Mouse (Mus musculus): ENCODE data around the gene Tdrd9.
"Not testable (repeated sequence)": the region's sequence is repeated elsewhere in the genome, so short reads cannot be mapped to it uniquely, and the experiment has no call there.

The Tdrd9 gene

GRCm38 (mm10) chr12:111971231-111971686, at the start of gene Tdrd9:
Gene Tdrd9, plus strand, starts transcription at chr12:111971559.
- in situ Hi-C loops (cut with MboI; ENCODE audit: low pct_unique_long_range_greater_than_20kb in 1 of 2, low sequenced_read_pairs in 2 of 2, unreplicated experiment in 1 of 2): loop anchor here in 1 of 2 experiments (10.0 kb wide), 1 partner anchor 114 kb away; no protein-coding TSS in a partner anchor

GRCm38 (mm10) chr12:111923117-111923516, 48.2 kb upstream of the Tdrd9 start:
- in situ Hi-C loops (cut with MboI; ENCODE audit: low pct_unique_long_range_greater_than_20kb in 1 of 2, low sequenced_read_pairs in 2 of 2, unreplicated experiment in 1 of 2): no loop called here

- in situ Hi-C loops (cut with MboI; ENCODE audit: low pct_unique_long_range_greater_than_20kb in 1 of 2, low sequenced_read_pairs in 2 of 2, unreplicated experiment in 1 of 2): no loop called here
These were observed 44.0 kb upstream of the Tdrd9 start for GRCm38 (mm10) chr12:111927338-111927737.

DNA sequence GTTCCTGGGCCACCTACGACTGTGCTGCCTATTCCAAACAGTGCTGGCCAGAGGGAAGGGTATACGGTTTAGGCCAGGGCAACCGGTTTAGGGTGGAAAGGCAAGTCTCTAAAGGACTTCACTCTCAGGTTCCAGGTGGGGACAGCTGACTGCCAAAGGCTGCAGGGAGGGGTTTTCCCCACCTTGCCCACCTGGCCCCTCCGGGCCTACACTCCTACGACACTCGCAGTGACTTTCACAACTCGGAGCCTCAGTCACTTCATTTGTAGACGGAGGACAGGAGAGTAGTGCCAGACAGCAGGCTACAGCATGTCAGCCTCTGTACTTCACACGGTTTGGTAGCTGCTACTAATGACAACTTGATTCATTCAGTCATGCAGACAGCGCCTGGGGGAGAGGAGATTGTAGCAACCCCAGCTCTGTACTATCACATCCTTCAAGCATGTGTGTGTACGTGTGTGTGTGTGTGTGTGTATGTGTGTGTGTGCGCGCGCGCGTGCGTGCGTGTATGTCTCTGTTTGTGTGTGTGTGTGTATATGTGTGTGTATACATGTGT, 42.9 kb upstream of the Tdrd9 start:
- in situ Hi-C loops (cut with MboI; ENCODE audit: low pct_unique_long_range_greater_than_20kb in 1 of 2, low sequenced_read_pairs in 2 of 2, unreplicated experiment in 1 of 2): no loop called here

DNA sequence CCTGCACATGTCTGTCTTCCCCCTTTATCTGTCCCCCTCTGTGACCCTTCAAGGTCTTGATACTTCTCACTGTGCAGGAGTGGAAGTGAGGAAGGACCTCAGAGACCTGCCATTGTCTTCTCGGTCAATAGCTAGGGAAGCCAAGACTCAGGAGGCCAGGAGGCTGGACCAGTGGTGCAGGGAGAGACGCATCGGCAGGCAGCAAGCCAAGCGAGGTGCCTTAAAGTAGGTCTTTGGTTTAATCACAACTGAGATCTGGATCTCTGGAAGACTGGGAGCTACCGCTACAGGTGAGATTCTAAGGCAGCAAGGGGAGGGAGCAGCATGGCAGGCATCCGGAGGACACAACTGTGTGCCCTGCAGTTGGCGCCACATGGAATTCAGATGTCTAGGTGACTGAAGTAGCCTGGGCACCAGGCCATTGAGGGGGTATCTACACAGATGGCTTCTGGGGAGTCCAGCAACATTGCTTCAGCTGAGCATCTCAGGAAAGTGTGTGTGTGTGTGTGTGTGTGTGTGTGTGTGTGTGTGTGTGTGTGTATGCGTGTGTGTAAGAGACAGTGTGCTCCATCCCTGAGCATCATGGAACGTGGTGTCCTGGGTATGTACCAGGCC, 39.8 kb upstream of the Tdrd9 start:
- in situ Hi-C loops (cut with MboI; ENCODE audit: low pct_unique_long_range_greater_than_20kb in 1 of 2, low sequenced_read_pairs in 2 of 2, unreplicated experiment in 1 of 2): no loop called here

DNA sequence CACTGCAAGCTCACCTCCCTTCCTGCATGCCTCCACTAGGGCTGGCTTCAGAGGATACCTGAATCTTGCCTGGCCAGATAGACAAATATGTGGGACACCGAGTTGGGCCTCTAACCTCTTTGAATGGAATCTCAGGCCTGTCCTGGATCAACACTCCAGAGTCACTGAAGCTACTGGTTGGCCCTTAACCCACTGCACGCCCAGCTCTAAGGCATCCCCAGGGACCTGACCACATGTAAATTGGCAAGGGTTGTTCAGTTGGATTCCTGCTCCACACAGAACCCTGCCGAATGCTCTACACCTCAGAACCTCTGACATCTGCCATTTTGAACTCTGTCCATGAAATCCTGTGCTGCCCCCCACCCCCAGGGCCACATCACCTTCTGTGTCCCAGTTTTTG, 38.8 kb upstream of the Tdrd9 start:
- in situ Hi-C loops (cut with MboI; ENCODE audit: low pct_unique_long_range_greater_than_20kb in 1 of 2, low sequenced_read_pairs in 2 of 2, unreplicated experiment in 1 of 2): no loop called here

DNA sequence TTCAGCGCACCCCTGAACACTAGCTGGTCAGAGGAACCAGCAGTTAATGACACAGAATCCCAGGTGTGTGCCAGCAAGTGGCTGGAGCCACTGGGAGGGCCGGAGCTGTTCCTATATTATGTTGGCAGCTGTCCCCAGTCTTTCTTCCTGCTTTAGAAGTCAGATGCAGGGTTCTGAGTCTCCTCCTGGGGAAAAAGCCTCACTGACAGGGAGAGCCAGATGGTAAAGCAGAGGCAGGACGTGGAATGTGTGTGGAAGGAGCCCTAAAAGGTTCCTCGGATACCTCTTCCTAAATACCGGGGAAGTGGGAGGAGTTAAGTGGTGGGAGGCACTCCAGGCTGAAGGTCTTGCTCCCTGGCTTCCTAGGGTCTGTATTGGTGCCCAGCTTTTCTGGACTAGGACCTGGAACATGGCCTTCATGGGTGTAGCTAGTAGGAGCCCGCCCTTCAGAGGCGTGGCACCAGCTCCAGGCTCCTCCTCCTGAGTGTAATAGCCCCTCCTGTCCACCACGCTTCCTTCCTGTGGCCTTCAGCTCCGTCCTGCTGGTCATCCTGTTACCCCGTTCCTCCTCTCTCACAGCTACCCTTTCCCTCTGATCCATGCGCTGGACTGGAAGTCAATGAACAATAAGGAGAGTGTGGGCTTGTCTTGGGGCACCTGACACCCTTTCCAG, 38.2 kb upstream of the Tdrd9 start:
- in situ Hi-C loops (cut with MboI; ENCODE audit: low pct_unique_long_range_greater_than_20kb in 1 of 2, low sequenced_read_pairs in 2 of 2, unreplicated experiment in 1 of 2): no loop called here

DNA sequence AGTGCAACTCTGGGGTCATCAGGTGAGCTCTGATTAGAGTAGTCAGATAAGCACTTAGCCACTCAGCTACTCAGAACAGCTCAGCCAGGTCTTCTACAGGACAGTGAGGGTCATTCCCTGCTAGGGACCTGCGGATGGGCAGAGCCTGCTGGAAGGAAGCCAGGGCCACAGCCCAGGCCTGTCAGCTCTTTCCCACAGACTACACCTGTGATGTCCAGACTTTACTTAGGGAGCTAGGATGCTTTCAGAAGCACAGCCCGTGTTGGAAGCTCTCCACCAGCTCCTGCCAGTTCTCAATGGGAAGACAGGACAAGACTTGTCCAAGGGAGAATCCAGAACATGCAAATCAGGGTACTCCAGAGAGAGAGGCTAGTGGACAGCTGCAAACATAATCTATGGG, 37.4 kb upstream of the Tdrd9 start:
- in situ Hi-C loops (cut with MboI; ENCODE audit: low pct_unique_long_range_greater_than_20kb in 1 of 2, low sequenced_read_pairs in 2 of 2, unreplicated experiment in 1 of 2): no loop called here

DNA sequence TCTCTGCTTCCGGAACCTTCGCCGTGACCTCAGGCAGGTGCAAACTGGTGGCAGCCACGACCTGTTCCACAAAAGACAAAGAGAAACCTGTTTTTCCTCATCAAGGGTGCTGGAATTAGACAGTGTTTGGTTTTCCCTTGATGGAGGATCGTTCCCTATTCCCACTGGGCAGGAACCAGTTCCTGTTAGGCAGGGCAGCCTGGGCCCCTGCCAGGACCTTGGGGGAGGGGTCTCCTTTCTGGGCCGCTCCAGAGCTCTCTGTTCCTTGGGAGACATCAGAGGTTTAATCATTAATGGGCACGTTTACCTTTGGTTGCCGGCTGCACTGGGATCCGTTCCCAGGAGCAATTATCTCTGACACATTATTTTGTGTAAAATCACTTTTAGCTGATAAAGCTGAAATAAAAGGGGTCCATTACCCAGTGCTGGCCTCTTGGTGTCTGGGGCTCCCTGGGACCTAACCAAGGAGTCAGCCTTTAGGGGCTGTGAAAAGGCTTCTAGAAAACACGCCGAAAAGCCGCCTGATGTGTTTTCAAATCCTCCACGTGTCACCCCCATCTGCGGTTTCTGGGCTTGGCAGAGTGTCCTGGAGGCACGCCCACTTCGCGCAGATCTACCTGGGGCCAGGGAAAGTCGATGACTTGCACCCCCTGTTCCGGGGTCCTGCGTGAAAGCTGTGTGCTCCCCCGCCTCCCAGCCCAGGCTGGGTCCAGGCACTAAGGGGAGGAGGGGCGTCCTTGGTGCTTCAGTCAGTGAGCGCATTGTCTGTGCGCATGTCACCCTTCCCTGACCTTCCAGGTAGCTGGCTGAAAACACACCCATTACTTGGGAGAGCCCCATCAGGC, 34.4 kb upstream of the Tdrd9 start:
- in situ Hi-C loops (cut with MboI; ENCODE audit: low pct_unique_long_range_greater_than_20kb in 1 of 2, low sequenced_read_pairs in 2 of 2, unreplicated experiment in 1 of 2): no loop called here

- in situ Hi-C loops (cut with MboI; ENCODE audit: low pct_unique_long_range_greater_than_20kb in 1 of 2, low sequenced_read_pairs in 2 of 2, unreplicated experiment in 1 of 2): no loop called here
These were observed 32.7 kb upstream of the Tdrd9 start for GRCm38 (mm10) chr12:111938623-111939177.

DNA sequence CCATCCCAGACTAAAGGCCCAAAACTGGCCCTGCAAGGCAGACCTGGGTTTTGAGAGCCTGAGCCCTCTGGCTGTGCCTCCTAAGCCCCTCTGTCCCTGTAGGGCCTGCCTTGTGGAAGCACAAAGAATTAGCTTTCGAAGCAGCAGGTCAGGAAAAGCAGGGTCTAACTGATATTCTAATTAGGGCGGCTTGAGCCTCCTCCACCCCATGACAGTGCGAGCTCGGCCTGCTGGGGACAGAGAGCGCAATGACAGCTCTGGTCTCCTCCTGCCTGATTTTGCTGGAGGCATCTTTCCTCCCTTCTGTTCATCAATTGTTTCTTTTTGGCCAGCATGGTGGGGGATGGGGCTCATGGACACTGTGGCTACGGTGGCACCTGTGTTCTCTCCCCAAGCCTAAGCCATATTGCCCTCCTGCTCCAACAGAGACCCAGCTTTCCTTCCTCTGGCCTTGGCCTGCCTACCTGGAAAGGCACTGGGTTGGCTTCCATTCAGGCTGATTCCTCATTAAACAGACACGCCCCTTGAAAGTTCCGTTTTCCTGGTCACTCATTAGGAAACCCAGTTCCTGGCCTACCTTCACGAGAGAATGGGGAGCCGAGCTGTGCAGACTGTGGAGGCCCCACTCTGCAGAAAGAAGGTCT, 27.8 kb upstream of the Tdrd9 start:
- in situ Hi-C loops (cut with MboI; ENCODE audit: low pct_unique_long_range_greater_than_20kb in 1 of 2, low sequenced_read_pairs in 2 of 2, unreplicated experiment in 1 of 2): no loop called here

GRCm38 (mm10) chr12:111944065-111944987, 27.0 kb upstream of the Tdrd9 start:
- in situ Hi-C loops (cut with MboI; ENCODE audit: low pct_unique_long_range_greater_than_20kb in 1 of 2, low sequenced_read_pairs in 2 of 2, unreplicated experiment in 1 of 2): not testable (repeated sequence)

GRCm38 (mm10) chr12:111945115-111945514, 26.2 kb upstream of the Tdrd9 start:
- in situ Hi-C loops (cut with MboI; ENCODE audit: low pct_unique_long_range_greater_than_20kb in 1 of 2, low sequenced_read_pairs in 2 of 2, unreplicated experiment in 1 of 2): no loop called here

DNA sequence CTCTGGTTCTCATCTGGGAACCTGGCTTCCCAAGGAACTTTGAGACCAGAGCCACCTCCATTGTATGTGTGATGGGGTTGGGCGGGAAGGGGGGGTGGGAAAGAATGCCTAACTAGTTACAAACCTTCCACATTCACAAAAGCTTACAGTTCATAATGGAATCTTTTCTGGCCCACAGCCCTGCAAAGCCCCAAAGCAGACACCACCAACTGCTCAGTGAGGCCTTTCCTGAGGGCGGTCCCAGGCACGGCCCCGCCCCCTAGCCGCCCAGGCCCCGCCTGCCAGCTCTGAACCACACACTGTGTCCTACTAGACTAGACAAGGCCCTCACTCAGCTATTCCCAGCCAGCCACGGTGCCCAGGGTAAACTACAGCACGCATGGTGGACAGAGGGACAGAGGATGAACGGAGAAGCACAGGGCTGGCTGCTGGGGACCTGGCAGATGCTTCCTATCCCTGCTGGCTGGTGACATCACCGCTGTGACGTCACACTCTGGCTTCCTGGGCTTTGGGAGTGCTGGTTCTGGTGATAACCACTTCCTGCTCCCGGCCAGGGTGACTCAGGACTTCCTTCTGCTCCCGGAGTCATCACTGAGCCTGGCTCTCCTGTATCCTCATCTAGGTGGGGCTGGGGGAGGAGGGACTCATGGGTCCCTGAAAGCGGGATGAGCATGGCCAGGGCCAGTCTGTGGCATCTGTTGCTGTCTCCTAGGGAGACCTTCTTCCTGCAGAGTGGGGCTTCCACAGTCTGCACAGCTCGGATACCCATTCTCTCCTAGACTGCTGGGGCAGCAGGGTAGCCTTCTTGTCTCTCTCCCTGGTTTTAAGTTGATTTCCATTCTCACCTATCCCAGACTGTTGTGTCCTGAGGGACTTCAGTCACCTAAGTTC, 25.3 kb upstream of the Tdrd9 start:
- in situ Hi-C loops (cut with MboI; ENCODE audit: low pct_unique_long_range_greater_than_20kb in 1 of 2, low sequenced_read_pairs in 2 of 2, unreplicated experiment in 1 of 2): not testable (repeated sequence)

- in situ Hi-C loops (cut with MboI; ENCODE audit: low pct_unique_long_range_greater_than_20kb in 1 of 2, low sequenced_read_pairs in 2 of 2, unreplicated experiment in 1 of 2): no loop called here
These were observed 24.6 kb upstream of the Tdrd9 start for GRCm38 (mm10) chr12:111946716-111947115.

DNA sequence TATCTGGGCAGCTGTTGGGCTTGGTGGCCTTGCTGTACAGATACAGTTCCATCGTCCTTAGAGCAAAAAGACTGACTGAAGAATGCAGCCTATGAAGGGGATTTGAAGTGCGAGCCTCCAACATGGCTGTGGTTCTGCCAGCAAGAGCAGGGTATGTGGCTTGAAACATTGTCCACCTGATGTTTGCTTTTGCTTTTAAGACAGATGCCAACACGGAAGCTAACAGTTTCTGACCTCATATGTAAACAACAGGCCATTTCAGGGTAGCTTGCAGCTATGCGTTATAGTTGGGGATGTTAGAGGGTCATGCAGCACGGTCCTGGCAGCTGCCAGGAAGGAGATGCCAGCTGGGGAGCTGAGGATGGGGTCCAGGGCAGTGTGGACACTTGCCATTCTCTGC, 20.9 kb upstream of the Tdrd9 start:
- in situ Hi-C loops (cut with MboI; ENCODE audit: low pct_unique_long_range_greater_than_20kb in 1 of 2, low sequenced_read_pairs in 2 of 2, unreplicated experiment in 1 of 2): loop anchor here in 1 of 2 experiments (10.0 kb wide), 1 partner anchor 76 kb away; no protein-coding TSS in a partner anchor
